Mouse (Mus musculus) small intestine, adult 2 months (tissue): ENCODE data around the gene Plcb2.

Source experiments
- CTCF ChIP-seq: fragments of 200-500 bp; IDR thresholded peaks from 2 replicates; pipeline ENCODE4 v1.5.1; 2012; ENCODE audit warnings: low read depth, mild to moderate bottlenecking, control low read depth, inconsistent platforms, low read length, moderate library complexity, mixed read lengths; ENCODE audit not compliant: insufficient replicate concordance, insufficient read length; ENCODE audit errors: extremely low read depth
- POLR2A ChIP-seq: fragments of 200-500 bp; IDR thresholded peaks from 2 replicates; pipeline ENCODE4 v1.6.1; 2012; ENCODE audit warnings: low read depth, mild to moderate bottlenecking, control low read depth, inconsistent platforms, low read length, moderate library complexity

GRCm38 (mm10) chr2:118759828-118760227, 31.6 kb upstream of the Plcb2 start:
- TF ChIP-seq POLR2A (no peak), CTCF (peak; percentile 81; the same call in 1 of the 2 replicates)
